ENCODE assay signal across 12 mouse cellular contexts in the genomic region with DNA sequence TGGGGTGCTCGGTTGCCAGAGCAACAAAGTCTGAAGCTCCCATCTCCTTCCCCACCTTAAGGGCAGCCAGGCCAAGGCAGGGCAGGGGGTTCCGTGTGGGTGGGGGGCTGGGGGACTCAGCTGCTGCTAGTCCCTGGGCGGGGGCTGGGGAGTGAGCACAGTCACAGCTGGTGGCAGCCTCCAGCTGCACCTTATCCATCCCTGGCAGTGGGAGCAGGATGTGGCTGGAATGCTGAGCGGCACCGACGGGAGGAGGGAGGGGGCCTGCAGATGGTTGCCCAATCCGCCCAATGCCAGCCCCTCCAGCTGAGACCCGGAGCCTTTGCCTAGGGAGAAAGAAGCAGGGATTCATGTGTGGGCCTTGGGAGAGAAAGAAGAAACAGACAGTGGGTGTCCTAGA. TPM values are rescaled to one million over a fixed set of nuclear protein-coding genes. Genes with fewer than 3 reads are reported as not detected.
DNase-seq lines count a peak whose midpoint lies in the region; ATAC-seq and TF ChIP-seq lines count a peak whose summit lies in the region.
"Had no signal": no experiment of that assay in that cellular context is flagged by ENCODE, and none has a peak within 500 bp of the region (broad histone marks: within the 10 kb centered on the region; RNA-seq: fewer than 3 reads in every experiment).

No protein-coding gene starts in this region.

- H3K27ac ChIP-seq in ES-Bruce4 (ENCODE audit: insufficient read depth, low read length), result peak overlapping the region; percentile 32; the same call in 1 of the 2 replicates
- peak overlapping the region; percentile 67 for H3K27ac ChIP-seq in forebrain, embryonic 12.5 days
- H3K27ac ChIP-seq in midbrain, embryonic 11.5 days (ENCODE audit: low read depth, low read length), result peak overlapping the region; percentile 57

- DNase-seq in frontal cortex, postnatal 10 days (ENCODE audit: low spot score in 2 of 2), result peak; percentile 44 to 63
- no peak for DNase-seq in frontal cortex, postnatal 14 days (ENCODE audit: low spot score in 2 of 2)
- no peak for DNase-seq in midbrain, embryonic 11.5 days (ENCODE audit: low spot score, missing footprints)
- DNase-seq in left cerebral cortex, postnatal 14 days (ENCODE audit: low spot score in 2 of 2), result no peak
- DNase-seq in adrenal gland, postnatal 10 days, result no peak
- no peak for DNase-seq in spleen, postnatal 4 days (ENCODE audit: low spot score in 2 of 2)
- DNase-seq: adrenal gland, adult 2 months; heart, adult 11 months; kidney, adult 8-10 months; lung, postnatal 36 days had no signal

- intact Hi-C loops in left cerebral cortex, postnatal 14 days (cut with DNase I), result loop anchor here (10.0 kb wide), 1 partner anchor 262 kb away; no protein-coding TSS in a partner anchor

- peak overlapping the region; percentile 13; the same call in 1 of the 2 replicates for H3K4me2 ChIP-seq in forebrain, embryonic 12.5 days
- no peak overlapping the region for H3K4me2 ChIP-seq in midbrain, embryonic 11.5 days

- H3K4me1 ChIP-seq in ES-Bruce4 (ENCODE audit: control insufficient read depth, insufficient read depth, low read length), result peaks cover 2% of the 10 kb centered on the region
- H3K4me1 ChIP-seq in forebrain, embryonic 12.5 days, result peaks cover 40% of the 10 kb centered on the region
- H3K4me1 ChIP-seq in midbrain, embryonic 11.5 days (ENCODE audit: control insufficient read depth, insufficient read depth, low read length), result peaks cover 14% of the 10 kb centered on the region

- no peak overlapping the region for H3K9ac ChIP-seq in ES-Bruce4 (ENCODE audit: low read depth, poor library complexity, severe bottlenecking)
- no peak overlapping the region for H3K9ac ChIP-seq in forebrain, embryonic 12.5 days
- no peak overlapping the region for H3K9ac ChIP-seq in midbrain, embryonic 11.5 days (ENCODE audit: low read length)

- H3K9me3 ChIP-seq in ES-Bruce4 (replicated peaks; ENCODE audit: control insufficient read depth, insufficient read depth, low read length, poor library complexity, severe bottlenecking), result no peaks in the 10 kb centered on the region
- H3K9me3 ChIP-seq in forebrain, embryonic 12.5 days, result no peaks in the 10 kb centered on the region
- H3K9me3 ChIP-seq in midbrain, embryonic 11.5 days (ENCODE audit: control insufficient read depth, low read length), result no peaks in the 10 kb centered on the region

- no peak for TF ChIP-seq POLR2A in ES-Bruce4 (IDR thresholded peaks at IDR 0.05; ENCODE audit: insufficient read depth, low read length)

- peak; percentile 78 for ATAC-seq in forebrain, embryonic 12.5 days (ENCODE audit: low FRiP score)
- ATAC-seq in midbrain, embryonic 11.5 days (ENCODE audit: low FRiP score), result peak; percentile 54

- H3K36me3 ChIP-seq in ES-Bruce4 (ENCODE audit: control insufficient read depth, insufficient read depth, low read length, poor library complexity, severe bottlenecking), result no peaks in the 10 kb centered on the region
- no peaks in the 10 kb centered on the region for H3K36me3 ChIP-seq in forebrain, embryonic 12.5 days (replicated peaks)
- no peaks in the 10 kb centered on the region for H3K36me3 ChIP-seq in midbrain, embryonic 11.5 days (ENCODE audit: control insufficient read depth, insufficient read depth, low read length)

- H3K27me3 ChIP-seq in ES-Bruce4 (ENCODE audit: control insufficient read depth, insufficient read depth, low read length, poor library complexity, severe bottlenecking), result no peaks in the 10 kb centered on the region
- H3K27me3 ChIP-seq in forebrain, embryonic 12.5 days, result peaks cover 24% of the 10 kb centered on the region
- H3K27me3 ChIP-seq in midbrain, embryonic 11.5 days (ENCODE audit: control insufficient read depth, insufficient read depth, low read length), result peaks cover 1% of the 10 kb centered on the region; the same call in 1 of the 2 replicates

- no peak for TF ChIP-seq EP300 in ES-Bruce4 (IDR thresholded peaks at IDR 0.05; ENCODE audit: insufficient read depth, low read depth, low read length)

- no peak overlapping the region for H3K4me3 ChIP-seq in ES-Bruce4 (ENCODE audit: low read depth, low read length)
- H3K4me3 ChIP-seq in forebrain, embryonic 12.5 days (replicated peaks), result no peak overlapping the region
- H3K4me3 ChIP-seq in midbrain, embryonic 11.5 days (ENCODE audit: low read depth, low read length), result no peak overlapping the region

- no peak for TF ChIP-seq CTCF in ES-Bruce4 (IDR thresholded peaks at IDR 0.05; ENCODE audit: low read depth, low read length)

- WGBS in forebrain, embryonic 12.5 days, result 25% methylated on average over 8 of the region's 8 CpGs
- 35% methylated on average over 8 of the region's 8 CpGs for WGBS in midbrain, embryonic 11.5 days

RNA-seq across cellular contexts. Expression of gene Asic1, which starts 6.9 kb away (rescaled TPM):
- polyA plus RNA-seq in ES-Bruce4 (2011; ENCODE audit: insufficient read depth, insufficient read length, low read depth, missing spikeins), result 3.9 and 4.1 TPM in 2 replicates
- polyA plus RNA-seq in forebrain, embryonic 12.5 days (2016; fragmentation: Nextera tagmentation; extraction: Ambion mirVana), result 14.7 and 18.2 TPM in 2 replicates
- polyA plus RNA-seq in midbrain, embryonic 11.5 days (2014; fragmentation: Nextera tagmentation; extraction: Ambion mirVana), result 10.5 and 11.4 TPM in 2 replicates
- 10 to 100 TPM; 83.1 to 91.8 TPM for total RNA-seq in left cerebral cortex, postnatal 14 days (2021)
- 1 to 10 TPM in 1 of 2 experiments, under 1 TPM in 1; 0.75 to 1.5 TPM for total RNA-seq in adrenal gland, postnatal 10 days (2021)

RNA-seq across cellular contexts. Expression of gene Smarcd1, which starts 24.8 kb away (rescaled TPM):
- 92.3 and 100 TPM in 2 replicates for polyA plus RNA-seq in ES-Bruce4 (2011; ENCODE audit: insufficient read depth, insufficient read length, low read depth, missing spikeins)
- 135 and 138 TPM in 2 replicates for polyA plus RNA-seq in forebrain, embryonic 12.5 days (2016; fragmentation: Nextera tagmentation; extraction: Ambion mirVana)
- 111 and 113 TPM in 2 replicates for polyA plus RNA-seq in midbrain, embryonic 11.5 days (2014; fragmentation: Nextera tagmentation; extraction: Ambion mirVana)
- 100 to 1,000 TPM; 142 to 143 TPM for total RNA-seq in left cerebral cortex, postnatal 14 days (2021)
- 10 to 100 TPM; 47.1 to 49.6 TPM for total RNA-seq in adrenal gland, postnatal 10 days (2021)

RNA-seq across cellular contexts. Expression of gene Racgap1, which starts 25.6 kb away (rescaled TPM):
- polyA plus RNA-seq in ES-Bruce4 (2011; ENCODE audit: insufficient read depth, insufficient read length, low read depth, missing spikeins), result 122 and 134 TPM in 2 replicates
- polyA plus RNA-seq in forebrain, embryonic 12.5 days (2016; fragmentation: Nextera tagmentation; extraction: Ambion mirVana), result 230 and 251 TPM in 2 replicates
- 214 and 230 TPM in 2 replicates for polyA plus RNA-seq in midbrain, embryonic 11.5 days (2014; fragmentation: Nextera tagmentation; extraction: Ambion mirVana)
- 1 to 10 TPM; 9.2 to 10.0 TPM for total RNA-seq in left cerebral cortex, postnatal 14 days (2021)
- total RNA-seq in adrenal gland, postnatal 10 days (2021), result 10 to 100 TPM; 32.1 TPM

RNA-seq across cellular contexts. Expression of gene Gm17349, which starts 28.2 kb away (rescaled TPM):
- polyA plus RNA-seq in ES-Bruce4 (2011; ENCODE audit: insufficient read depth, insufficient read length, low read depth, missing spikeins), result not detected in 2 replicates
- not detected in 2 replicates for polyA plus RNA-seq in forebrain, embryonic 12.5 days (2016; fragmentation: Nextera tagmentation; extraction: Ambion mirVana)
- polyA plus RNA-seq in midbrain, embryonic 11.5 days (2014; fragmentation: Nextera tagmentation; extraction: Ambion mirVana), result not detected in 2 replicates
- total RNA-seq in left cerebral cortex, postnatal 14 days (2021), result 1 to 10 TPM; 5.6 to 8.1 TPM
- total RNA-seq in adrenal gland, postnatal 10 days (2021), result 10 to 100 TPM; 10.9 to 24.6 TPM

RNA-seq across cellular contexts. Expression of gene Gpd1, which starts 40.2 kb away (rescaled TPM):
- polyA plus RNA-seq in ES-Bruce4 (2011; ENCODE audit: insufficient read depth, insufficient read length, low read depth, missing spikeins), result 0.28 and 1.9 TPM in 2 replicates
- polyA plus RNA-seq in forebrain, embryonic 12.5 days (2016; fragmentation: Nextera tagmentation; extraction: Ambion mirVana), result 0.57 and 0.72 TPM in 2 replicates
- polyA plus RNA-seq in midbrain, embryonic 11.5 days (2014; fragmentation: Nextera tagmentation; extraction: Ambion mirVana), result 0.14 and 0.18 TPM in 2 replicates
- 10 to 100 TPM; 34.1 to 35.5 TPM for total RNA-seq in left cerebral cortex, postnatal 14 days (2021)
- 1,000 to 10,000 TPM; 1,543 to 1,818 TPM for total RNA-seq in adrenal gland, postnatal 10 days (2021)

Comparison
In these comparisons a context has a peak if more than half of its experiments do, and no peak if none do; other contexts are left out.
1. DNase-seq: peak in frontal cortex, postnatal 10 days (2 of 2); none in frontal cortex, postnatal 14 days (0 of 2), midbrain, embryonic 11.5 days (single experiment), left cerebral cortex, postnatal 14 days (0 of 2), adrenal gland, postnatal 10 days (single experiment) and spleen, postnatal 4 days (0 of 2).
2. Peak in every context shown above with its lines, with median percentiles within 50 percentile points of each other: H3K27ac ChIP-seq.